Mouse (Mus musculus) spleen, postnatal 36 days (tissue): ENCODE results near the gene Pln.

Source experiments
- DNase-seq, 2 experiments: peaks; one replicate each; pipeline ENCODE4 v3.0.0; 2022; ENCODE audit warnings: low spot score in 2 of 2, mixed read lengths in 1 of 2

Gene Pln

GRCm38 (mm10) chr10:53337162-53337923 lies at the start of gene Pln:
Gene Pln (plus strand): TSS chr10:53337667.
- DNase-seq = no peak

GRCm38 (mm10) chr10:53305867-53306266 lies 31.6 kb upstream of the Pln start:
- no peak for DNase-seq

GRCm38 (mm10) chr10:53306674-53307073 lies 30.8 kb upstream of the Pln start:
- DNase-seq = no peak

DNA sequence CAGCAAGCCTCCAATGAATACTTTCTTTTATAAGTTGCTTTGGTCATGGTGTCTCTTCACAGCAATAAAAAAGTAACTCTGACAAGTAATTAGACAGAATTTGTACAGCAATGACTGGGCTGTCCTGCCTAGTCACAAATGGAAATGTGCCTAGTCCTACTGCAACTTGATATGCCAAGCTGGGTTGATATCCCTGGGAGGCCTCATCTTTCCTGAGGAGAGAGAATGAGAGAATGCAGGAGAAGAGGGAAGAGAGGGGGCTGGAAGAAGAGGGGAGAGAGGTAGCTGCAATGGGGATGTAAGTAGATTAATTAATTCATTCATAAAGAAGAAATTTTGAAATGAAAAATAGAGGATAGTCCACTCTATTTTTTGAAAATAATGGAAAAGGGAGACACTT lies 14.1 kb upstream of the Pln start:
- no peak for DNase-seq

- no peak for DNase-seq
Measured at GRCm38 (mm10) chr10:53324663-53325062, 12.8 kb upstream of the Pln start.

GRCm38 (mm10) chr10:53326367-53326766 lies 11.1 kb upstream of the Pln start:
- no peak for DNase-seq

GRCm38 (mm10) chr10:53329257-53329656 lies 8.2 kb upstream of the Pln start:
- no peak for DNase-seq

DNA sequence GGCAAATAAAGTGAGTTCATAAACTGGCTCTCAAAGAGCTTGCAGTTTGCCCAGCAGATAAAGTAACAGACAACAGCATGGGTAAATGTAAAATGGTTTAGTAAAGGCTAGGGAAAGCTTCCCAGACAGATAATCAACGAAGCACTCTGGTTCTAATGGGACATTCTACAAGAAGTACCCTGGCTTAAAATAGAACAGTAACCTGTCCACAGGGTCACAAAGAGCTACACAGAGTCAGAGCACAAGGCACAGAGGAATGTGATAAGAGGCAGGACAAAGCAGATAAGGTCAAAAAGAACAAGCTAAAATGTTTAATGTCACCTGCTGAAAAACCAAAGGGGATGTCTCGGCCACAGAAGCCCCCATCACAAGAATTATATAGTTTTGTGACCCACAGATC lies 4.7 kb upstream of the Pln start:
- DNase-seq = no peak

GRCm38 (mm10) chr10:53335266-53335665 lies 2.2 kb upstream of the Pln start:
- DNase-seq = peak; percentile 8 to 16

DNA sequence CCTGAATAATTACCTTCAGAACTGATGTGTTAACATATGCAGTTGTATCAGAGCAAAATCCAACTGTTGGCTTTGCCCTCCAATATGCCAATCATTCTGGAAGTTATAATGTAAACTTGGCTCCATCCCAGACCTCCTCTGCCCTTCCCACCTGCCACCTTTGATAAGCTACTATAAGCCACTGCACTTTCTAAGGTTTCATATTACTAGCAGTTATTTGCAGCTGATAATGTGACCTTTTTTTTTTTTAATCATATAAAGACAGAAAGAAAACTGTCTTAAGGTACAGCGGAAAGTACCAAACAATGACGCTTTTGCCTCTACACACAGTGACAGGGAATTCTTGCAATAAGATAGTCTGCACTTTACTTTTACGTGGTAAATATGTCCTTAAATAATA lies 1.5 kb upstream of the Pln start:
- peak in 1 of 2 experiments; percentile 39 for DNase-seq

DNA sequence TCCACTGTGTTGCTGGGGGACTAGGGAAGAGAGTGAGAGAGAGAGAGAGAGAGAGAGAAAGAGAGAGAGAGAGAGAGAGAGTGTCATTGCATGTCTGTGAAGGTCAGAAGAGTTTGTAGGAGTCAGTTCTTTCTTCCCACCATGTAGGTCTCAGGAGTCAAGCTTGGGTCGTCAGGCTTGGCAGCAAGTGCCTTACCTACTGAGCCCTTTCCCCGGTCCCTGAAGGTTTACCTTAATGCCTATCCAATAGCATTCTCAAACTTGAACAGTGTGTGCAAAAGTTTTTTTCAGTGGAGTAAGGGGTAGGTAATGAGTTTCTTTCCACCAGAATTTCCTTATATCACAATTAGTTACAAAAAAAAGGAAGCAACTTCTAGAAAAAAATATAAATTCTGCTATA lies 1.6 kb downstream of the Pln start:
- no peak for DNase-seq

GRCm38 (mm10) chr10:53341288-53341965 lies 4.0 kb downstream of the Pln start:
- DNase-seq = no peak

- no peak for DNase-seq
Measured at GRCm38 (mm10) chr10:53342166-53342728, 4.8 kb downstream of the Pln start.

- DNase-seq = no peak
Measured at GRCm38 (mm10) chr10:53343384-53343783, 5.9 kb downstream of the Pln start.

DNA sequence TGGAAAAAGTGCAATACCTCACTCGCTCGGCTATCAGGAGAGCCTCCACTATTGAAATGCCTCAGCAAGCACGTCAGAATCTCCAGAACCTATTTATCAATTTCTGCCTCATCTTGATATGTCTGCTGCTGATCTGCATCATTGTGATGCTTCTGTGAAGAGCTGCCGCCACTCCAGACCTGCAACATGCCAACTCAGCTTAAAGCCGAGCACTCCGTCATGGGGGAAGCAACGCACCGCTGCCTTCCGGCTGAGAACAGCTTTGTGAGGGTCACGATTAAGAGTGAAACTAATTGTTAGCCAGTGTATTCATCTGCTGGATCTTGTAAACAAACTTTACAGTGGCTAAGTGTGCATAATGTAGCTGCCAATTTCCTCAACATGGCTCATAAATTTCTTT lies 6.4 kb downstream of the Pln start:
- peak in 1 of 2 experiments; percentile 6 for DNase-seq

- DNase-seq = no peak
Measured at GRCm38 (mm10) chr10:53345508-53345907, 8.0 kb downstream of the Pln start.

DNA sequence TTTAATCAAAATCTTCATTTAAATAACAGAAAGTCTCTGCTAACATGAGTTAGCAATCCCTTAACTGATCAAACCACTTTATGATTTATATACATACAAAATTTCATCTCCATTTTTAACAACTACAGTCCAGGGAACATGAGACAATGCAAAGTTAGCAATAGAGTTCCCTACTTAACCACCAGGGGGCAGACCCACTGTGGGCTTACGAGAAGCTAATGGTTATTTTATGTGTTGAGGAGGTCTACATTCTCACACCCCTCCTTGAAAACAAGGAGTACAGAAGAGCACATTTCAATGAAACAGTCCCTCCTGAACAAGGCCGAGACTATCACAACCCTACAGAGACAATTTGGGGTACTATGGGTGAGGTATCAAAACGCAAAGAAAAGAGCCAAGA lies 9.0 kb downstream of the Pln start:
- DNase-seq = peak; percentile 17 to 40

DNA sequence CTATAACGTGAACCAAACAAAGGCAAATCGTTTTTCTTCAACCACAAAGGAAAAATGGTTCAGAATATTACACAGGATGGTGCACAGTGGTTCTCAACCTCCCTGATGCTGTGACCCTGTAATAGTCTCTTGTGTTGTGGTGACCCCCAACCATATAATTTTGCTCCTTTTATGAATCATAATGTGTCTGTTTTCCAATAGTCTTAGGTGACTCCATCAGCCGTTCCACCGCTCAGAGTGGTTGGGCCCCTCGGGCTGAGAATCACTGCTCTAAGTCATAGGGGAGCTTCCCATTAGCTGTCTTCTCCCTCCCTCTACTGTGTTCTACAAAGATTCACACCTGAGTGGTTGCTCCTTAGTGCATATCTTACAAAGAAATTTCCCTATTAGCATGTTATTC lies 9.4 kb downstream of the Pln start:
- DNase-seq = no peak

- peak; percentile 45 to 62 for DNase-seq
Measured at GRCm38 (mm10) chr10:53347787-53348755, 10.6 kb downstream of the Pln start.

- DNase-seq = no peak
Measured at GRCm38 (mm10) chr10:53349254-53349653, 11.8 kb downstream of the Pln start.

- no peak for DNase-seq
Measured at GRCm38 (mm10) chr10:53353665-53354064, 16.2 kb downstream of the Pln start.

- DNase-seq = no peak
Measured at GRCm38 (mm10) chr10:53359016-53359415, 21.5 kb downstream of the Pln start.
